Mouse (Mus musculus) megakaryocyte-erythroid progenitor cell, adult 5-6 weeks (primary cell): Measurements from ENCODE around the gene Clptm1. TPM values are rescaled to one million over a fixed set of nuclear protein-coding genes. Genes with fewer than 3 reads are reported as not detected.
"Not testable (repeated sequence)": the region's sequence is repeated elsewhere in the genome, so short reads cannot be mapped to it uniquely, and the experiment has no call there.

Experiments
- ATAC-seq: replicated peaks from 2 replicates; pipeline ENCODE4 v1.8.0; 2016; ENCODE audit warnings: mild to moderate bottlenecking, inconsistent platforms; ENCODE audit not compliant: severe bottlenecking, poor library complexity, low FRiP score, low TSS enrichment
- total RNA-seq, 2 experiments: library from RNA; stranded (forward) in 1 of 2; stranded (reverse) in 1 of 2; fragments of 200-1000, 215-1000 nt in 1 of 2; fragments of >200 nt in 1 of 2; fragmentation: Nextera tagmentation in 1 of 2; gene quantifications; 2 replicates each; pipeline ENCODE4 v1.2.3; 2014 to 2017

Clptm1 gene
- total RNA-seq, 2 experiments from 2014 or later: 37.3 to 45.9 TPM

- ATAC-seq: no peak
These were observed 29.7 kb upstream of the Clptm1 start for GRCm38 (mm10) chr7:19694336-19695212.

GRCm38 (mm10) chr7:19693421-19693820 lies 28.6 kb upstream of the Clptm1 start:
- ATAC-seq: no peak

GRCm38 (mm10) chr7:19691873-19692865 lies 27.3 kb upstream of the Clptm1 start, which contains the start of gene Apoc1:
TSS of gene Apoc1 (minus strand) at chr7:19692660.
- ATAC-seq: no peak

GRCm38 (mm10) chr7:19691434-19691833 lies 26.6 kb upstream of the Clptm1 start:
- ATAC-seq: no peak

- ATAC-seq: no peak
These were observed 26.0 kb upstream of the Clptm1 start for GRCm38 (mm10) chr7:19690845-19691244.

- ATAC-seq: no peak
These were observed 23.8 kb upstream of the Clptm1 start for GRCm38 (mm10) chr7:19688611-19689010.

GRCm38 (mm10) chr7:19688101-19688500 lies 23.3 kb upstream of the Clptm1 start:
- no peak for ATAC-seq

- ATAC-seq: not testable (repeated sequence)
These were observed 22.2 kb upstream of the Clptm1 start for GRCm38 (mm10) chr7:19686927-19687583.

- no peak for ATAC-seq
These were observed 21.7 kb upstream of the Clptm1 start for GRCm38 (mm10) chr7:19686521-19686920.

- ATAC-seq: no peak
These were observed 20.5 kb upstream of the Clptm1 start for GRCm38 (mm10) chr7:19685374-19685773.

- no peak for ATAC-seq
These were observed 19.0 kb upstream of the Clptm1 start for GRCm38 (mm10) chr7:19683771-19684201.

GRCm38 (mm10) chr7:19682979-19683378 lies 18.1 kb upstream of the Clptm1 start:
- ATAC-seq: no peak

- ATAC-seq: no peak; the same call in 1 of the 2 replicates
These were observed 16.4 kb upstream of the Clptm1 start, which contains the start of the genes Gm44805 and Apoc4 for GRCm38 (mm10) chr7:19681202-19681694. TSS of gene Gm44805 (minus strand) at chr7:19681423. TSS of gene Apoc4 (minus strand) at chr7:19681479.

GRCm38 (mm10) chr7:19680702-19681101 lies 15.9 kb upstream of the Clptm1 start:
- ATAC-seq: no peak; the same call in 1 of the 2 replicates

- ATAC-seq: no peak
These were observed 14.1 kb upstream of the Clptm1 start for GRCm38 (mm10) chr7:19678901-19679300.

GRCm38 (mm10) chr7:19677872-19678271 lies 13.0 kb upstream of the Clptm1 start, which contains the start of gene Apoc2:
TSS of gene Apoc2 (minus strand) at chr7:19677941.
- no peak for ATAC-seq

GRCm38 (mm10) chr7:19676662-19677061 lies 11.8 kb upstream of the Clptm1 start:
- ATAC-seq: no peak

- ATAC-seq: no peak
These were observed 11.0 kb upstream of the Clptm1 start for GRCm38 (mm10) chr7:19675824-19676223.

- ATAC-seq: no peak
These were observed 8.4 kb upstream of the Clptm1 start for GRCm38 (mm10) chr7:19673083-19673699.
